Mouse (Mus musculus): ENCODE results near the gene Ccni. TPM values are rescaled to one million over a fixed set of nuclear protein-coding genes. Genes with fewer than 3 reads are reported as not detected.

Gene Ccni
- total and polyA plus RNA-seq, 3 experiments = 34.7 to 91.6 (median 82.1) TPM

DNA sequence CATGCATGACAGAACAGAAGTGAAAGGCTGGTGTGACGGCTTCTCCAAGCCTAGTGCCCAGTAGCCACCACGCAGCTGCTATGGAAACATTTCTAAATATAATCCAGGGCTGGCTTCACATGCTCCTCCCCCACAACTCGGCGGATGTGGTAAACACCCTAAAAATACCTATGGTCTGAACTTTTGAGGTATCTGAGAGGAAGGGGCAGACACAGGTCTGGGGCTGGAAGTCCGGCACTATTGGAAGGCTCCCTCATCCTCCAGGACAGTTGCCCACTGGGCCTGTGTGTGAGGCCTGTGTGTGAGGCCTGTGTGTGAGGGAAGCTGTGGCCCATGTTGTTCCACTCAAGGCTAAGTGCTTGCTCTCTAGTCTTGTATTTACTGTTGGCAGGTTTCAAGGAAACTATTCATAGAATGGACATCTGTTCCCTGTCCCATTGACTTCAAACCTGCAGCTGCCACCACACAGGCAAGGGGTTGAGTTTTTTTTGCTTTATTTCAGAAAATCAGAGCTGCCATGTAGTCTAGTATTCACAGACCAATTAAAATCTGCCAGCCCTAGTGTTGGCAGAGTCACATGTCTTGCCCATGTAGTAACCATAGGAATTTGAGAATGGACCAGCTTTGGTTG is 69.2 kb downstream of the Ccni start (continued):
- TF ChIP-seq MEF2A (IDR thresholded peaks at IDR 0.05; ENCODE audit: borderline replicate concordance, low read depth, low read length) (peak; percentile 99), TCF12 (IDR thresholded peaks at IDR 0.05; ENCODE audit: low read depth, low read length) (peak; percentile 92), POLR2AphosphoS2 (IDR thresholded peaks at IDR 0.05; ENCODE audit: low read depth, low read length) (no peak), RCOR1 (conservative IDR thresholded peaks at IDR 0.05; ENCODE audit: low read depth, low read length) (peak; percentile 65; the same call in 1 of the 2 replicates), ETS1 (conservative IDR thresholded peaks at IDR 0.05; ENCODE audit: low read depth, low read length) (peak; percentile 88), CHD1 (IDR thresholded peaks at IDR 0.05; ENCODE audit: low read depth, low read length) (no peak), JUND (conservative IDR thresholded peaks at IDR 0.05; ENCODE audit: low read depth, low read length) (no peak), MAFK (IDR thresholded peaks at IDR 0.05; ENCODE audit: insufficient replicate concordance, low read length) (no peak), ZNF384 (IDR thresholded peaks at IDR 0.05; ENCODE audit: low read depth, low read length) (peak; percentile 81), MYC (IDR thresholded peaks at IDR 0.05; ENCODE audit: low read depth, low read length) (no peak), RAD21 (IDR thresholded peaks at IDR 0.05; ENCODE audit: low read depth, low read length) (no peak; the same call in 1 of the 2 replicates), UBTF (IDR thresholded peaks at IDR 0.05; ENCODE audit: low read depth, low read length) (no peak), MAX (IDR thresholded peaks at IDR 0.05; ENCODE audit: low read length) (no peak), ELF1 (IDR thresholded peaks at IDR 0.05; ENCODE audit: low read depth, low read length) (no peak), SMC3 (IDR thresholded peaks at IDR 0.05; ENCODE audit: low read depth, low read length) (peak; percentile 5; the same call in 1 of the 2 replicates), CTCF (conservative IDR thresholded peaks at IDR 0.05 in 1 of 2, IDR thresholded peaks at IDR 0.05 in 1 of 2; ENCODE audit: low read depth in 2 of 2, low read length in 2 of 2) (no peak)

DNA sequence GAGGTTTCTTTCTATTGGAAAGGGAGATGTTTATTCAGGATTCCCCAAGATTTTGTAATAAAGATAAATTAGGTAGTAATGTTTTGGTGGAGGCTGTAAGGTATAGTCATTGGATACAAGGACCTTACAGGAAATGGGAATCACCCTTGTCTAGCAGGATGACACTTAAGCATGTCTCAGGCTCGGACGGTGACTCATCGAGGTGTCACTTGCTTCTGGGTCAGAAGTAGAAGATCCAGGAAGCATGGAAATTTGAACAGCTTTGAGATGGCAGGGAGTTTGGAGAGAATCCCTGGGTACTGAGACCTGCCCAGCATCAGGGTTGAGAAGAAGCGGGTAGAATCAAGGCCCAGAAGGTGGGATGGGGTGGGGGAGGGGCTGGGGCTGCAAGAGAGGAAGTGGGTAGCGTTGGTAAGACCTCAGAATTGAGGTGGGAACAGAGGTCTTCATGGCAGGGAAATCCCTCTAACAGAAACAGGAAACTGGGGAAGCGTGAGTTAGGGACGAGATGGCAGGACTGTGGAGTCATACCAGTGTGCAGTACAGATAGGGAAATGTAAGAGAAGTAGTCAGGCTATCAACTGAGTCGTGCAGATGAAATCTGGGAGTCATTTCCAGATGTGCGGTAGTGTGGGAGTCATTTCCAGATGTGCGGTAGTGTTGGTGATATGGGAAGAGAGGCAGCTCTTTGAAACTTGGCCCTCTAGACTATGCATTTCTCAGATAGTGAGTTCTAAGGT is 70.8 kb downstream of the Ccni start:
- peak; percentile 60 for DNase-seq (ENCODE audit: extremely low read depth)
- Histone ChIP-seq H3K4me3 (replicated peaks in 1 of 3; ENCODE audit: low read depth in 2 of 3, low read length in 2 of 3, poor library complexity in 1 of 3) (no peak overlapping the region), H3K79me2 (replicated peaks; ENCODE audit: control insufficient read depth, extremely low read depth, insufficient read depth, poor library complexity, severe bottlenecking) (peaks cover 60% of the 10 kb centered on the region), H3K4me1 (ENCODE audit: control insufficient read depth in 1 of 2, insufficient read depth in 2 of 2) (peaks cover 22 to 79% of the 10 kb centered on the region in 2 experiments), H3K36me3 (replicated peaks in 1 of 2; ENCODE audit: control insufficient read depth in 1 of 2, insufficient read depth in 1 of 2, low read length in 1 of 2) (peaks cover 8 to 40% of the 10 kb centered on the region in 2 experiments), H3K9me3 (replicated peaks; ENCODE audit: low read length) (peaks cover 12% of the 10 kb centered on the region), H3K4me2 (ENCODE audit: insufficient read depth, low read depth, poor library complexity, severe bottlenecking) (peak overlapping the region; percentile 60), H3K9ac (ENCODE audit: insufficient read depth, low read depth) (no peak overlapping the region), H3K27me3 (replicated peaks) (no peaks in the 10 kb centered on the region), H3K27ac (ENCODE audit: insufficient read depth, low read depth) (peak overlapping the region; percentile 72)
- dilution Hi-C loops (cut with MboI; ENCODE audit: extremely low pct_ligation_motif_present, extremely low pct_unique_long_range_greater_than_20kb, low sequenced_read_pairs) = no loop called here
- in situ Hi-C loops (cut with MboI; ENCODE audit: low pct_ligation_motif_present, low pct_unique_long_range_greater_than_20kb, low sequenced_read_pairs) = no loop called here
- TF ChIP-seq EP300 (IDR thresholded peaks at IDR 0.05; ENCODE audit: low read length) (peak; percentile 46), RCOR1 (conservative IDR thresholded peaks at IDR 0.05; ENCODE audit: low read depth, low read length) (no peak), BHLHE40 (IDR thresholded peaks at IDR 0.05; ENCODE audit: low read depth, low read length) (peak; percentile 62; the same call in 1 of the 2 replicates), ZC3H11A (IDR thresholded peaks at IDR 0.05; ENCODE audit: low read depth, low read length) (no peak), CHD2 (IDR thresholded peaks at IDR 0.05; ENCODE audit: low read length) (peak; percentile 51; the same call in 1 of the 2 replicates), MYC (IDR thresholded peaks at IDR 0.05; ENCODE audit: low read depth, low read length) (no peak), TCF12 (IDR thresholded peaks at IDR 0.05; ENCODE audit: low read depth, low read length) (peak; percentile 14; the same call in 1 of the 2 replicates), ETS1 (conservative IDR thresholded peaks at IDR 0.05; ENCODE audit: low read depth, low read length) (peak; percentile 44), SIN3A (IDR thresholded peaks at IDR 0.05; ENCODE audit: low read length) (no peak)

Measured in CH12.LX (cell line).